Mouse (Mus musculus): Measurements from ENCODE around the gene Dzank1.

The Dzank1 gene

GRCm38 (mm10) chr2:144526981-144527820 is at the start of gene Dzank1, which contains the start of gene Polr3f:
Gene Dzank1, minus strand, starts transcription at chr2:144527414.
Gene Polr3f, plus strand, starts transcription at chr2:144527718.
- DNase-seq (ENCODE audit: low spot score), result peak; percentile 99

- peak; percentile 98 for DNase-seq (ENCODE audit: low spot score)
Measured at GRCm38 (mm10) chr2:144555820-144556552, 28.8 kb upstream of the Dzank1 start, which contains the start of gene Sec23b. Gene Sec23b, plus strand, starts transcription at chr2:144556229.

DNA sequence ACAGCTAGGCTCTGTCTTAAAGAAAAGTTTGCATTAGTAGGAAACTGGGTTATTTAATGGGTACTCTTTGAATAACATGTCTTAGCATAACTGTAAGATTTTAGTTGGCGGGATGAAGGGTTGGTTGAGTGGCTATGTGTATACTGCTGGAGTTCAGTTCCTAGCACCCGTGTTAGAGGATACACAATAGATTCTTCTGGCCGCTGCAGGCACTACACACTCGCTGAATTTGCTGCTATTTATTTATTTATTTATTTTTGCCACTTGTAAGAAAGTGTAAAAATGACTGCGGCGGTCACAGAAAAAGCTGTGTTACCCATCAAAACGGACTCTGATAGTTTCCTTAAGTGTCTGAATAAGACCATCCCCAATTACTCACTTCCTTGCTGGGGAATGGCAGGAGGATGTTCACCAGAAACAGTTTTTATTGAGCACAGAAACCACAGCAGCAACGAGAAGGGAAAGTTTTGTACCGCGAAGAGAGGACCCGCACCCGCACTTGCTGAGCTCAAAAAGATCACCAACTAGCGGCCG is 28.1 kb upstream of the Dzank1 start:
- DNase-seq (ENCODE audit: low spot score), result peak; percentile 4

DNA sequence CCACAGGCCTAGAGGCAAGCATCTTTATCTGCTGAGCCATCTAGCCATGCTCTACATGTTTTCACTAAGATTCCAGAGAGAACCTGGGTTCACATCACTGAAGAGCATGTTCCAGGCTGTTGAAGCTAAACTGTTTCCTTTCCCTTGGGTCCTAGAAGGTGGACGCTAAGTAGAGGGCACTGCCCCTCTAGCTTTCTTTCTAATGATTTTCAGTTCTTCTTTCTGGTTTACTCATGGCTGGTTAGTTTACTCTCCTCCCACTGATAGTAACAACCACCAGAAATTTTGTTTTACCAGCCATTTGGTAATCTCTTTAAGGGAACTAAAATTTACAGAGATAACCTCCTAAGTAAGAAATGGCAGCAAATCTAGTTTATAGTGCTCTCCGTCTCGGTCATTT is 26.7 kb upstream of the Dzank1 start:
- DNase-seq (ENCODE audit: low spot score), result no peak

- peak; percentile 55 for DNase-seq (ENCODE audit: low spot score)
Measured at GRCm38 (mm10) chr2:144550529-144550928, 23.3 kb upstream of the Dzank1 start, which contains the start of gene Rbbp9. Gene Rbbp9, minus strand, starts transcription at chr2:144550869.

DNA sequence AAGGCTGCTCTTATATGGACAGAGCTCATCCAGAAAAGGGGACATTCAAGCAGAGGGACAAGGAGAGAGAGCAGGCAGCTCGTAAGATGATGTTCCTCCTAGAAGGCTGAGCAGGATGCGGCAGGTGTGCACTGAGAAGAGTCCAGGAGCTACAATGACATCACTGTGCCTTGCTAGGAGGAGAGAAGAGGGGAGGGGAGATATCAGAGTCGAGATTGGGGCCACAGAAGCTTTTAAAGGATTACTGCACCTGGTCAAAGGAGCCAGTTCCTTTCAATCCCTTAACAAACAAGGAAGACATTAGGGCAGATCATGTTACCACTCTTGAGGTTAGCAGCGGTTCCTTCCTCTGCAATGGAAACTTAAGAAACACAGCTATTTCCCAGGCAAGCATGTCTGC is 20.3 kb upstream of the Dzank1 start:
- DNase-seq (ENCODE audit: low spot score), result no peak

- no peak for DNase-seq (ENCODE audit: low spot score)
Measured at GRCm38 (mm10) chr2:144545481-144545880, 18.3 kb upstream of the Dzank1 start.

GRCm38 (mm10) chr2:144545061-144545460 is 17.8 kb upstream of the Dzank1 start:
- DNase-seq (ENCODE audit: low spot score), result no peak

DNA sequence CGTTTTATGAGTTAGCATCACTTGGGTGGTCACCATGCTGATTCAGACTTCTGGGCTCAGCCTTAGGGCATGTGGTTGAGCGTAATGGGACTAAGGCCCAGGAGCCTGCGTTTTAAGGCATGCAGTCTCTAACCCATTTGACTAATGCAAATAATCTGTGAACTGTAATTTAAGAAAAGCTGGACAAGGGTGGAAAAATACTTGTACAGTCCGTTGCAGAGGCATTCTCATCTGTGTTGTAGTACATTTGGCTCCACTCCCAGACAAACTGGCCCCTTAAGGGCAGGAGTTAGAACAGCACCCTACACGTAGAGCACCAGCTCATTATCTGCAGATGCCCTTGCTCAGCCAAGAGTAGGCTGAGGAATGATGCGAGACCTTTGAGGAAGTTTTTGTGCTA is 17.4 kb upstream of the Dzank1 start:
- no peak for DNase-seq (ENCODE audit: low spot score)

GRCm38 (mm10) chr2:144543670-144544069 is 16.5 kb upstream of the Dzank1 start:
- no peak for DNase-seq (ENCODE audit: low spot score)

DNA sequence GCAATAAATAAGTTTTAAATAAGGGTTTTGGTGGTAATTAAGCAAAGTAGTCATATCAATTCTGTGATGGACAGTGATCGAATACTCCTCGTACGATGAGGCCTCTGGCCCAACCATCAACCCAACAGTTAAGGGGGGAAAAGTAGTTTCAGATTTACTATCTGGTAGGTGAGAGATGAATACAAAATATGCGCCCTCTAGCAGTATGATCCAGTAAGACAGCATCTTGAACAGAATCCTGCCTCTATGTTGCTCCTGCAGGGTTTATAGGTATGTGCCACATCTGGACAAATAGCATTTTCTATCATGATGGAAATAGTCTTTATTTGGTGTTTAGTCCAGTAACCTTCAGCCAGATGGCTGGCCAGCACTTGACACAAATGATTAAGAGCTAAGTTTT is 14.0 kb upstream of the Dzank1 start:
- no peak for DNase-seq (ENCODE audit: low spot score)

DNA sequence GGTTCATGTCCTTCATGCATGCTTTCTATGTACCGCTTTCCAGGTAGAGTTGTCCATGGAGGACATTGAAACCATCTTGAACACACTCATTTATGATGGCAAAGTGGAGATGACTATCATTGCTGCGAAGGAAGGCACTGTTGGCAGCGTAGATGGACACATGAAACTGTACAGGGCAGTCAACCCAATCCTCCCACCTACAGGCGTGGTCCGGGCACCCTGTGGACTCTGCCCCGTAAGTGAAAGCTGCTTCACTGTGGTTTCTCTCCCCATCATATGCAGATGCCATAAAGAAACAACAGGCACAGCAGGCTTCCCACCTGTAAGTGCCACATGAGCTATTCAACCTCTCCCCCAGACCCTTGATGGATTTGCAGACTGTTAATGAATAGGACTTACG is 9.9 kb upstream of the Dzank1 start:
- no peak for DNase-seq (ENCODE audit: low spot score)

GRCm38 (mm10) chr2:144527821-144528174 is 584 bp upstream of the Dzank1 start:
- DNase-seq (ENCODE audit: low spot score), result no peak

DNA sequence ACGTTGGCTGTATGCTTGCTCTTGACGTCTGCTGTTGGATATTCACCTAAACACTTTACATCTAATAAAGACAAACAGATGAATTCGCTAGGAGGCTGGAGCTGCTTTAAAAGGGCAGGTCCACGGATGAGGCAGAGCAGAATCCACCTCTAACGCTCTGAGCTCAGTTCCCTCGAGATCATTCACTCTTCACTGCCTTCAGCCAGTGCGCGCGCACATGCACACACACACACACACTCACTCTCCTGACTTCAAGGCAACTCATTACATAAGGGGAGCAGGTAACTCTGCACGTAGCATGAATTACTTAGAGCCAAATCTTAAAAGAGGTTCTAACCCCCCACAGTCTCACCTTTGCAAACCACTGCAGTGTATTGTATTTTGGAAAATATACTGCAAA is 1.4 kb downstream of the Dzank1 start:
- DNase-seq (ENCODE audit: low spot score), result no peak

- DNase-seq (ENCODE audit: low spot score), result no peak
Measured at GRCm38 (mm10) chr2:144519772-144520171, 7.4 kb downstream of the Dzank1 start.

DNA sequence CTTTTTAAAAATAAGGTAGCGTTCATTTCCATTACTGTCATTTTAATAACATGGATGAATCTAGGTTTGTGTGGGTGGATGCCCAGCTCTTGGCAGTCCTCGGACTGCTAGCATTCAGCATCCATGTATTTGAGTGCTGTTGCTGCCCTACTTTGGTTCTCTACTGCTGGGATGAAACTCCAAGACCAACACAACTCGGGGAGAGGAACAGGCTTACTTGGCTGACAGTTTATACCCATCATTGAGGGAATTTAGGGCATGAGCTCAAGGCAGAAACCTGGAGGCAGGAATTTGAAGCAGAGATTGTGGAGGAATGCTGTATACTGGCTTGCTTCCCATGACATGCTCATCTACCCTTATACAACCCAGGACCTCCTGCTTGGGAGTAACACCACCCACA is 12.6 kb downstream of the Dzank1 start:
- no peak for DNase-seq (ENCODE audit: low spot score)

- DNase-seq (ENCODE audit: low spot score), result no peak
Measured at GRCm38 (mm10) chr2:144502134-144502533, 25.1 kb downstream of the Dzank1 start.

- no peak for DNase-seq (ENCODE audit: low spot score)
Measured at GRCm38 (mm10) chr2:144489342-144489741, 37.9 kb downstream of the Dzank1 start.

DNA sequence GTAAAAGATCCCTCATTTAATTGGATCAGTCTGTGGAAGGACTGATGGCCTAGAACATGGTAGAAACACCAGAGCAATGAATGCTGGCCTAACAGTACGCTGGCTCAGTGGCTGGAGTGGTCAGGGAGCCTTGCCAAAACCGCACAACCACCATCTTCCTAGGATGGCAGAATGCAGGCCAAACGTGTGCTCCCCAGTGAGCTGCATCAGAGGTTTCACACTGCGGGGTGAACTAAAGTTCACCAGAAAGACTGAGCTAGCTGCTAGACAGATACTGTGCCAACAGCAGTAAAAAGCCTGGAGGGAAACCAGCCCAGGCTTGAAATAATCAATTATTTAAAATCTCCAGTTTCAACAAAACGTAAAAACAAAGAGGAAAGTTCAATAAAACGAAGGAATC is 39.7 kb downstream of the Dzank1 start:
- DNase-seq (ENCODE audit: low spot score), result no peak

- DNase-seq (ENCODE audit: low spot score), result no peak
Measured at GRCm38 (mm10) chr2:144485439-144485838, 41.8 kb downstream of the Dzank1 start.

DNA sequence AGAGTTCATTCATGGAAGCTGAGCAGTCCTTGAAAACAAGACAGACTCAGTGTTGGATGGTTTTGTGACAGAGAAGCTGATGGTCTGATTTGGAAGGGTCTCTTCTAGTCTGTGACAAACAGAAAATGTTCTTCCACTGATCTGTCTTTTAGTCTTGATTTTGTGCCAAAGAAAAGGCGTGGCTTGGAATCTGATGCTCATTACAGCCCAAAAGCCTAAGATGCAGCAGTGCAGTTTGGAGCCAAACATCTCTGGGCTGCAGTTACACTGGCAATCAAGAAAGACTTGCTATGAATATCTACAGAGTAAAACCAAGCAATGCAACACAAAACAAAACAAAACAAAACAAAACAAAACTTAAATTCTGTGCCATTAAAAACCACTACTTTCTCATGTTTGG is 43.1 kb downstream of the Dzank1 start:
- DNase-seq (ENCODE audit: low spot score), result no peak

DNA sequence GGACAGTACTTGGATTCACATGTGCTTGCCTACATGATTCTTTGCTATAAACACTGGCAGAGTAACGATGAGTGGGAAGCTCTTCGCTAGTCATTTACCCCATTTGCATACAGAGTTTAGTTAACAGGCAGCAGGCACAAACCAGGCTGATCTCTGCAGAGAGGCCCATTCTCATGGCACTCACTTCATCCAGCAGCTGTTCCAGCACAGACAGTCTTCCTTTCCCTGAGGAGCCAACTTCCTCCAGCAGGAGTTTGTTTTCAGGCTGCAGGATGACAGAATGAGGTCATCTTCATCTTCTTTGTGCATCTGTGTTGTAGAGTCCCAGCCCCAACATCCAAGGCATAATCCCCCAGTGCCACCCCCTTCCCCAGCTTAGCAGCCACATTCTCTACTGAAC is 47.8 kb downstream of the Dzank1 start:
- no peak for DNase-seq (ENCODE audit: low spot score)

DNA sequence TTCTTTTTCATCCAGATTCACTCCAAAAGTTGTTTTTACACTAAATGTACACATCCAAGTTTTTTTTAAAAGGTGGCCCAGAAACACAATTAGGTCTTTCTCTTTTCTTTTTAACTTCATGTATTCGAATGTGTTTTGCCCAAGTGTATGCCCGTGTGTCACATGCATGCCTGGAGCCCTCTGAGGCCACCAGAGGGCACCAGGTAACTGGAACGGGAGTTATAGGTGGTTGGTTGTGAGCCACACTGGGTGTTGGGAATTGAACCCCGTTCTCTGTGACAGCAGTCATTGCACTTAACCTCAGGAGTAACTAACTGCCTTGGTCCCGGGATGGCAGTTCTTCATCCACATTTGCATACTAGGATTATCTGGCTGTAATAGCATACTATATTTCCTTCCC is 60.0 kb downstream of the Dzank1 start:
- DNase-seq (ENCODE audit: low spot score), result no peak

All from layer of hippocampus, adult 9-10 months (tissue).